Mouse (Mus musculus) liver, postnatal 0 days (tissue): ENCODE measurements around the gene Slc6a21. TPM values are rescaled to one million over a fixed set of nuclear protein-coding genes. Genes with fewer than 3 reads are reported as not detected.

Source experiments
- ATAC-seq: fragments of 200-750 bp; cut with Nextera tagmentation; 2 replicates; pipeline ENCODE4 v1.8.0; 2017; ENCODE audit warnings: mild to moderate bottlenecking, moderate library complexity
- DNase-seq: peaks from one replicate; pipeline ENCODE4 v3.0.0-alpha.2; 2016
- H3K27ac ChIP-seq: fragments of 300-500 bp; sonication (generic); 2 replicates; pipeline ENCODE4 v1.5.1; 2014; ENCODE audit warnings: antibody characterized with exemption, moderate library complexity, mild to moderate bottlenecking, low read depth
- H3K27me3 ChIP-seq: fragments of 300-500 bp; sonication (generic); 2 replicates; pipeline ENCODE4 v1.6.1; 2014; ENCODE audit warnings: low read length, control low read depth, mixed read lengths; ENCODE audit not compliant: insufficient read depth
- H3K36me3 ChIP-seq: fragments of 300-500 bp; sonication (generic); replicated peaks from 2 replicates; pipeline ENCODE4 v1.6.1; 2014; ENCODE audit warnings: mild to moderate bottlenecking, control low read depth, low read length, moderate library complexity, mixed read lengths; ENCODE audit not compliant: insufficient read depth
- H3K4me1 ChIP-seq: fragments of 300-500 bp; sonication (generic); 2 replicates; pipeline ENCODE4 v1.6.1; 2014; ENCODE audit warnings: antibody characterized with exemption, mild to moderate bottlenecking, control low read depth; ENCODE audit not compliant: insufficient read depth
- H3K4me2 ChIP-seq: fragments of 300-500 bp; sonication (generic); 2 replicates; pipeline ENCODE4 v1.6.1; 2014; ENCODE audit warnings: low read depth, mild to moderate bottlenecking, low read length, moderate library complexity, mixed read lengths
- H3K4me3 ChIP-seq: fragments of 300-500 bp; sonication (generic); 2 replicates; pipeline ENCODE4 v1.5.1; 2014; ENCODE audit warnings: low read depth, low read length
- H3K9ac ChIP-seq: fragments of 300-500 bp; sonication (generic); replicated peaks from 2 replicates; pipeline ENCODE4 v1.6.1; 2014; ENCODE audit warnings: mild to moderate bottlenecking, moderate library complexity
- H3K9me3 ChIP-seq: fragments of 300-500 bp; sonication (generic); 2 replicates; pipeline ENCODE4 v1.6.1; 2016; ENCODE audit warnings: mild to moderate bottlenecking, control low read depth, low read length, mixed read lengths
- CTCF ChIP-seq: sonication (generic); IDR thresholded peaks from 2 replicates; pipeline ENCODE4 v1.5.1; 2016; ENCODE audit warnings: antibody characterized with exemption, low read depth
- EP300 ChIP-seq: IDR thresholded peaks from 2 replicates; pipeline ENCODE4 v1.6.1; 2016; ENCODE audit warnings: antibody characterized with exemption, low read depth, mild to moderate bottlenecking
- WGBS: fragments of 180-500 bp; shearing (Covaris S2); extraction: QIAGEN DNeasy Blood & Tissue Kit; methylation state at CpG from one replicate; pipeline ENCODE4 v1.1.7; 2014; ENCODE audit not compliant: insufficient replicate concordance; 5-methylcytosine and 5-hydroxymethylcytosine counted together
- polyA plus RNA-seq: library from polyadenylated mRNA; unstranded; fragments of >200 nt; fragmentation: Nextera tagmentation; extraction: Ambion mirVana; gene quantifications from 2 replicates; pipeline ENCODE4 v1.2.1, GENCODE M21; 2015

Slc6a21 gene
- polyA plus RNA-seq, 1 experiment from 2014 or later: 0.43 TPM

- Histone ChIP-seq H3K27me3 (peaks cover 16% of the 10 kb centered on the region; the same call in 1 of the 2 replicates), H3K4me3 (peak overlapping the region; percentile 58), H3K27ac (0 out of 2 replicates have a peak overlapping the region, but pooled peaks have one; percentile 9), H3K4me1 (peaks cover 17% of the 10 kb centered on the region), H3K36me3 (no peaks in the 10 kb centered on the region), H3K9ac (peak overlapping the region; percentile 63), H3K4me2 (peak overlapping the region; percentile 79), H3K9me3 (no peaks in the 10 kb centered on the region)
- TF ChIP-seq CTCF (no peak), EP300 (no peak)
- peak; percentile 76 for ATAC-seq
- DNase-seq: peak; percentile 44
- 6% methylated on average over 22 of the region's 22 CpGs for WGBS
These were observed 55.5 kb downstream of the Slc6a21 start for GRCm38 (mm10) chr7:45332685-45333425.

DNA sequence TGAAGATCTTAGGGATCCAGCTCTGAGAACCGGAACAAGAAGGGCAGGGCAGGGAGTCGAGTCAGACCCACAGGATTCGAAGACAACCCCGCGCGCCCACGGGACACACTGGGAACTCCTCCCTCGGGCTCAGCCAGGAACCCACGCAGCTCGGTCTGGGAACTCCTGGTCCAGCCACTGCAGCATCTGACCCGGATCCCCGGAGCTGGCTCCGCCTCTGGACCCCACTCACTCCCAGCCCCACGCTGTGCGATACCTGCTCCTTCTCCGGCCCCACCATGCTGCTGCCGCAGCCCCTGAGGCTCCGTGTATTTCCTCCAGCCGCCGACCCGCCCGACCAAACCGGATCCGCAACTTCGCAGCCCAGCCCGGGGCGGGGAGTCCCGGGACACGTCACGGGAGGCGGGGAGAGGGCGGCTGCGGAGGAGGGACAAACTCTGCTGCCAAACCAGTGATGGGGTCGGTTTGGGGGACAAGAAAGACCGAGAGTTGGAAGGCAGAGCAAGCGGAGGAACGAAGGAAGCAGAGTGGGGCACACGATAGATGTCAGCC is 56.2 kb downstream of the Slc6a21 start, which contains the start of gene Trpm4:
Trpm4 (minus strand) TSS at position 350 of the 552 bp plus-strand sequence.
- TF ChIP-seq EP300 (no peak), CTCF (no peak)
- Histone ChIP-seq H3K27me3 (peaks cover 23% of the 10 kb centered on the region; the same call in 1 of the 2 replicates), H3K9me3 (no peaks in the 10 kb centered on the region)

DNA sequence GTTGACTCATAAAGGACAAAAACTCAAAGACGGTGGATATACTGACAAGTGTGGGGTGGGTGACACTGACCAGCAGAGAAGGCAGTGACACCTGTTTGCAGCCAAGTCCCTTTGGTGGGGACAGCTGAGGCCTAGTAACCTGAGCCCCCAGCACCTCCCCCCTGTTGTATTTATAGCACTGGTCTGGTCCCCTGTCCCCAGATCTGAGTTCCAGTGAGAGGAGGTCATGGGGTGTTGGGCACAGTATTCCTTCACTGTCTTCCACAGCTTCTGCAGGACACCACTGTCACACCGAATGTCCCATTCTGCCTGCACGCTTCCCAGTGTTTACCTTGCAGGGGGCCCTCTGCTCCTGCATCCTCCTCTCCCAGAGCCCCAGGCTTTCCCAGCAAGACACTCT is 57.3 kb downstream of the Slc6a21 start:
- Histone ChIP-seq H3K36me3 (no peaks in the 10 kb centered on the region), H3K9ac (no peak overlapping the region), H3K27me3 (peaks cover 32% of the 10 kb centered on the region; the same call in 1 of the 2 replicates), H3K4me3 (no peak overlapping the region), H3K4me1 (peaks cover 33% of the 10 kb centered on the region), H3K4me2 (no peak overlapping the region), H3K27ac (no peak overlapping the region), H3K9me3 (no peaks in the 10 kb centered on the region)
- WGBS: 55% methylated on average over 3 of the region's 3 CpGs
- DNase-seq (no peak), ATAC-seq (no peak)
- TF ChIP-seq CTCF (no peak), EP300 (no peak)

More for the DNA sequence above, 56.2 kb downstream of the Slc6a21 start, which contains the start of gene Trpm4:
- peak within 1 kb of the TSS; percentile 9; the same call in 1 of the 2 replicates for H3K27ac ChIP-seq
- WGBS: 1% methylated on average over 38 of the region's 38 CpGs
- H3K4me3 ChIP-seq: peak within 1 kb of the TSS; percentile 58
- H3K36me3 ChIP-seq: no peaks in the 10 kb centered on the region
- ATAC-seq (peak; percentile 46; the same call in 1 of the 2 replicates), DNase-seq (peak; percentile 81)
- peaks cover 22% of the 10 kb centered on the region for H3K4me1 ChIP-seq
- peak within 1 kb of the TSS; percentile 63 for H3K9ac ChIP-seq
- peak within 1 kb of the TSS; percentile 79 for H3K4me2 ChIP-seq

DNA sequence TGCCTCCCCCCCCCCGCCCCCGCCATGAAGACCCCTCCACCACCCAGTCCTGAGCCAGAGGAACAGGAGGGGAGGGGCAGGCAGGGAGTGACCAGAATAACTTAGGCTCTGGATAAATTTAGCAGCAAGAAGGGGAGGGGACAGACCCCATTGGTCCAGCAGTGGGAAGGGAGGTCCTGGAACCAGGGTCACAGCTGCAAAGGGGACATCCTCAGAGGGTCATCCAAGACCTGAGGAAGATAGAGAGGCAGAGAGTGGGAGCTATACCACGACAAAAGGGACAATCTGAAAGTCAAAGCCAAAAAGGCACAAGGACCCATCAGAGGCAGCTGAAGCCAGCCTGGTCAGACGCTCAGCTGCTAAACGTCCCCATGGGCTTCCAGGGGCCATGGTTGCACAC is 57.7 kb downstream of the Slc6a21 start, which contains the start of gene Hrc:
Hrc (plus strand) TSS at position 235 of the 400 bp plus-strand sequence.
- no peak for DNase-seq

GRCm38 (mm10) chr7:45336319-45336718 is 59.0 kb downstream of the Slc6a21 start:
- H3K4me1 ChIP-seq: peaks cover 50% of the 10 kb centered on the region
- WGBS: 66% methylated on average over 4 of the region's 4 CpGs
- ATAC-seq (no peak), DNase-seq (no peak)
- H3K9me3 ChIP-seq: no peaks in the 10 kb centered on the region
- no peaks in the 10 kb centered on the region for H3K36me3 ChIP-seq
- TF ChIP-seq CTCF (no peak), EP300 (no peak)
- H3K27me3 ChIP-seq: peaks cover 43% of the 10 kb centered on the region
- H3K9ac ChIP-seq: no peak overlapping the region
- H3K4me3 ChIP-seq: no peak overlapping the region
- H3K27ac ChIP-seq: no peak overlapping the region
- H3K4me2 ChIP-seq: no peak overlapping the region

More for the DNA sequence above, 57.7 kb downstream of the Slc6a21 start, which contains the start of gene Hrc:
- no peak for ATAC-seq
- H3K4me1 ChIP-seq: peaks cover 38% of the 10 kb centered on the region
- no peak within 1 kb of the TSS for H3K9ac ChIP-seq
- no peak for TF ChIP-seq CTCF
- no peak for TF ChIP-seq EP300
- H3K9me3 ChIP-seq: no peaks in the 10 kb centered on the region
- H3K27ac ChIP-seq: no peak within 1 kb of the TSS
- H3K4me2 ChIP-seq: no peak within 1 kb of the TSS
- H3K27me3 ChIP-seq: peaks cover 34% of the 10 kb centered on the region; the same call in 1 of the 2 replicates
- WGBS: 32% methylated on average over 5 of the region's 5 CpGs
- no peak within 1 kb of the TSS for H3K4me3 ChIP-seq
- no peaks in the 10 kb centered on the region for H3K36me3 ChIP-seq

DNA sequence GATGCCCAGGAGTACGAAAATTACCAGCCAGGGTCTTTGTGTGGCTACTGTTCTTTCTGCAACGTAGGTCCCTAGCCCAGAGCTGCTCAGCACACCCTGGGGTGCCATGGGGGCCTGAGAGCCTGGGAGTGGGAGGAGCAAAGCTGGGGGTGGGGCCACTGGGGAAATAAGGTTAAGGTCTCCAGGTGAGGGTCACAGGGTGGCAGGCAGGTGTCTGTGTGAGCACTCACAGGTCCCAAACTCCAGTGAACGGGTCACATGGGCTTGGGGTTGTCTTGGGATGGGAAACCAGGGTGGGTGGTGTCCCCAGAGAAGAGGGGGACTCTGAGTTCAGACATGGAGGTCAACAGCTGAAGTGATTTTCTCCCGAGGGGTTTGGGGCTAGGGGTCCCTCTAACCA is 60.2 kb downstream of the Slc6a21 start:
- no peak overlapping the region for H3K4me3 ChIP-seq
- no peaks in the 10 kb centered on the region for H3K36me3 ChIP-seq
- 10% methylated on average over 4 of the region's 4 CpGs for WGBS
- peaks cover 47% of the 10 kb centered on the region for H3K4me1 ChIP-seq
- H3K27ac ChIP-seq: no peak overlapping the region
- peaks cover 43% of the 10 kb centered on the region for H3K27me3 ChIP-seq
- TF ChIP-seq EP300 (no peak), CTCF (no peak)
- DNase-seq (no peak), ATAC-seq (no peak)
- H3K9ac ChIP-seq: no peak overlapping the region
- H3K9me3 ChIP-seq: no peaks in the 10 kb centered on the region
- no peak overlapping the region for H3K4me2 ChIP-seq
